Mouse (Mus musculus): ENCODE results near the gene Armc2. TPM values are rescaled to one million over a fixed set of nuclear protein-coding genes. Genes with fewer than 3 reads are reported as not detected.

Gene Armc2
- total RNA-seq, 2 experiments from 2014 or later: 0.28 TPM; not detected in 1

DNA sequence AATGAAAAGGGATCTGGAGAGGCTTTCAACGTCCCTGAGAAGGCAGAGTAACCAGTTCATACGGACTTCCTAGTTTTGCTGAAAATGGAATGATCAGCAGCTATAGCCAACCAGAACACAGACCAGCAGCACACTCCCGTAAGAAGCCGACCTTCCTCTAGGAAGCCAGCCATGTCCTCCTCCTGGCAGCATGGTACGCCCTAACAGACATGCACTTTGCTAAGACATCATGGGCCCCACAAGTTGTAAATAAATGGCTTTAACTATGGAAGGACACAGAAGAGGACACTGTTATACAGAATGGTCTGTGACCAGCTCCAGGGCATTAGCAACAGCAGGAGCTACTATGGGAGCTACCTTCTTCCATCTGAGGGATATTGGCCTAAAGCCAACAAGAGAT, 85.3 kb downstream of the Armc2 start:
- no peak for ATAC-seq (replicated peaks; ENCODE audit: low FRiP score, low TSS enrichment, poor library complexity, severe bottlenecking)

- ATAC-seq (replicated peaks; ENCODE audit: low FRiP score, low TSS enrichment, poor library complexity, severe bottlenecking): no peak
Measured at GRCm38 (mm10) chr10:41931962-41932361, 86.3 kb downstream of the Armc2 start.

DNA sequence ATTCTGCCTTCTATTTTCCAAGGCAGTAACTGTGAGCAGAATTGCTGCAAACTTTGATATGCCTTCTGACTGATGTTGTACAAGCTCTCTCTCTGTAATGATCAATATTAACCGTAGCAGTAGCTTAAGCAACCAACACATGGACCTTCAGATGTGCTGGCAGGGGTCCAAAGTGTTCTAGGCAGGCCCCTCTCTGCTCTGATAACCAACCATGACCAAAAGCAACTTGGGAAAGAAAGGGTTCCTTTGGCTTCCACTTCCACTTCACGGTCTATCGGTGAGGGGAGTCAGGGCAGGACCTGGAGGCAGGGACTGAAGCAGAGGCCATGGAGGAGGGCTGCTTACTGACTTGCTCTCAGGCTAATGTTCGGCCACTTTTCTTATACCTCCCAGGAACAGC, 87.3 kb downstream of the Armc2 start:
- no peak for ATAC-seq (replicated peaks; ENCODE audit: low FRiP score, low TSS enrichment, poor library complexity, severe bottlenecking)

- no peak for ATAC-seq (replicated peaks; ENCODE audit: low FRiP score, low TSS enrichment, poor library complexity, severe bottlenecking)
Measured at GRCm38 (mm10) chr10:41926726-41927125, 91.5 kb downstream of the Armc2 start.

GRCm38 (mm10) chr10:41912290-41912994, 105.8 kb downstream of the Armc2 start:
- ATAC-seq (replicated peaks; ENCODE audit: low FRiP score, low TSS enrichment, poor library complexity, severe bottlenecking): peak; percentile 96

GRCm38 (mm10) chr10:41908899-41909298, 109.3 kb downstream of the Armc2 start:
- no peak for ATAC-seq (replicated peaks; ENCODE audit: low FRiP score, low TSS enrichment, poor library complexity, severe bottlenecking)

GRCm38 (mm10) chr10:41907950-41908349, 110.3 kb downstream of the Armc2 start:
- ATAC-seq (replicated peaks; ENCODE audit: low FRiP score, low TSS enrichment, poor library complexity, severe bottlenecking): no peak

GRCm38 (mm10) chr10:41907473-41907872, 110.8 kb downstream of the Armc2 start:
- ATAC-seq (replicated peaks; ENCODE audit: low FRiP score, low TSS enrichment, poor library complexity, severe bottlenecking): no peak

- ATAC-seq (replicated peaks; ENCODE audit: low FRiP score, low TSS enrichment, poor library complexity, severe bottlenecking): no peak
Measured at GRCm38 (mm10) chr10:41901864-41902263, 116.4 kb downstream of the Armc2 start.

DNA sequence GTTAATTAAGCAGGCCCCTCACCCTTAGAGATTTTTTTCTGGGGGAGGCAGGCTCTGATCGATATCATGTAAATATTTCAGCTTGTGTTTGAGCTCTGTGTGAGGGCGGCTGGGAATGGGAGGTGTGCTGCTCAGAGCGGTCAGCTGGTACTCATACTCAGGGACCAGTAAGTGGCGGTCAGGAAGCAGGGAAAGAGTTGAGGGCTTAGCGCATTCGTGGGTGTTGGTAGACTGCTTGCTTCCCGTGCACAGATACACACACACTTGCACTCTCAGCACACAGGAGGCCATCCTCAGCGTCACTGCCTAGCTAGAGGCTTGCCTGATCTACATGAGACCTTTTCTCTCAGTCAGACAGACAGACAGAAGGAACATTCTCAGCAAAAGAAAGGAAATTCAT, 116.8 kb downstream of the Armc2 start:
- ATAC-seq (replicated peaks; ENCODE audit: low FRiP score, low TSS enrichment, poor library complexity, severe bottlenecking): no peak

- no peak for ATAC-seq (replicated peaks; ENCODE audit: low FRiP score, low TSS enrichment, poor library complexity, severe bottlenecking)
Measured at GRCm38 (mm10) chr10:41896865-41897264, 121.4 kb downstream of the Armc2 start.

DNA sequence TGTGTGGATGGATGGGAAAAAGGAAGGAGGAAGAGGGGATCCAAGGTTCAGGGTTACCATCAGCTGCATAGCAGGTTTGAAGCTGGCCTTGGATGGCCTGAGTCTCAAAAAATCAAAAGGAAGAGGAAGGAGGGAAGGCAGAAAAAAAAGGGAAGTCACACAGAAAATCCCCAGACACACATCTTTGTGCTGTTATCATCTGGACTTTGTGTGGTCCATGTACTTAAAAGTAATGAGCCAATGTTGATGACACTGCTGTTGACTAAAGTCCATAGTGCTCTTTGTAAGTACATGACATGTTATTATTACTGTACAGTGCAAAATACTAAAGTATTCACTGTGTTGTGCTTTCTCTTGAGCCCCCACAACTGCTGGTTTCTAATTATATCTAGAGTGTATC, 121.8 kb downstream of the Armc2 start:
- ATAC-seq (replicated peaks; ENCODE audit: low FRiP score, low TSS enrichment, poor library complexity, severe bottlenecking): no peak

- ATAC-seq (replicated peaks; ENCODE audit: low FRiP score, low TSS enrichment, poor library complexity, severe bottlenecking): no peak
Measured at GRCm38 (mm10) chr10:41893433-41894411, 124.5 kb downstream of the Armc2 start.

- no peak for ATAC-seq (replicated peaks; ENCODE audit: low FRiP score, low TSS enrichment, poor library complexity, severe bottlenecking)
Measured at GRCm38 (mm10) chr10:41891312-41891711, 126.9 kb downstream of the Armc2 start.

- ATAC-seq (replicated peaks; ENCODE audit: low FRiP score, low TSS enrichment, poor library complexity, severe bottlenecking): no peak
Measured at GRCm38 (mm10) chr10:41890537-41890936, 127.7 kb downstream of the Armc2 start.

DNA sequence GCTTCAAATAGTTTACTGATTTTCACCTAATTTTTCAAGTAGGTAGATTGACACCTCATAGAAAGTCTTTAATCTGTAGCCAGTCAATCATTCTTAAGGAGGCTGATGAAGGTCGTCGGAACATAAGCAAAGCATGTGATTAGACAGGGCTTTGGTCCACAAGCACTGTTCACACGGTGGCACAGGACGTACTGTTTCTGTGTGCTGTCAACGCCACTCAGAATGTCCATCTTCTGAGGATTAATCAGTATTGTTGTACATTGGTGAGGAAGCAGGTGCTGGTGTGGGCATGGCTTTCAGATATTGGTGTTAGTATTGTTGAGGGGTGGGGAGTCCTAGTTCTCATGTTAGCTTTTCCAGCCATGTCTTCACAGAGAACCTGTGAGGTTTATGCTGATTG, 128.7 kb downstream of the Armc2 start:
- no peak for ATAC-seq (replicated peaks; ENCODE audit: low FRiP score, low TSS enrichment, poor library complexity, severe bottlenecking)

DNA sequence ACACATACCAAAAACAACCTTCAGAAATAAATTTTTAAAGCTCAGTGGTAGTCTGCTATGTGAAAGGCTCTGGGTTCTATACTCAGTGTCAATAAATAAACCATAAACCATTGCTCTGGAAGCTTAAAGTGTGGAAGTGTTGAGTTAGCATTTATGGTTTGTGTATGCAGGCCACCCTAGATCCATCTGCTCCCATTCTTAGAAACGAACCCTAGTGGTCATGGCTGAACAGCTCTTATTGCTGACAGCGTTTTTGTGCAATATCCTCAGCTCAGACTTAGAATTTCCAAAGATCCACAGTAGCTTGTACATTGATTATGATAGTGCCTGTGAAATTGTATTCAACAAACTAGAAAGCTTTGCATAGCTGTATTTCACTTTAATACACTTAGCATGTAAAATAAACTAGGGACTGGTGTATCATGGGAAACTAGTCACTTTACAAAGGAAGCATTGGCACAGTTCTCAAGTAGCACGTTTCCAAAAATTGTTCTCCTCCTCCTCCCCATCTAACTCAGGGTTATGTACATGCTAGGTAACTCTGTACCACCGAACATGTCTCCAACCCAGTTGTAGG, 129.8 kb downstream of the Armc2 start:
- ATAC-seq (replicated peaks; ENCODE audit: low FRiP score, low TSS enrichment, poor library complexity, severe bottlenecking): peak; percentile 72

DNA sequence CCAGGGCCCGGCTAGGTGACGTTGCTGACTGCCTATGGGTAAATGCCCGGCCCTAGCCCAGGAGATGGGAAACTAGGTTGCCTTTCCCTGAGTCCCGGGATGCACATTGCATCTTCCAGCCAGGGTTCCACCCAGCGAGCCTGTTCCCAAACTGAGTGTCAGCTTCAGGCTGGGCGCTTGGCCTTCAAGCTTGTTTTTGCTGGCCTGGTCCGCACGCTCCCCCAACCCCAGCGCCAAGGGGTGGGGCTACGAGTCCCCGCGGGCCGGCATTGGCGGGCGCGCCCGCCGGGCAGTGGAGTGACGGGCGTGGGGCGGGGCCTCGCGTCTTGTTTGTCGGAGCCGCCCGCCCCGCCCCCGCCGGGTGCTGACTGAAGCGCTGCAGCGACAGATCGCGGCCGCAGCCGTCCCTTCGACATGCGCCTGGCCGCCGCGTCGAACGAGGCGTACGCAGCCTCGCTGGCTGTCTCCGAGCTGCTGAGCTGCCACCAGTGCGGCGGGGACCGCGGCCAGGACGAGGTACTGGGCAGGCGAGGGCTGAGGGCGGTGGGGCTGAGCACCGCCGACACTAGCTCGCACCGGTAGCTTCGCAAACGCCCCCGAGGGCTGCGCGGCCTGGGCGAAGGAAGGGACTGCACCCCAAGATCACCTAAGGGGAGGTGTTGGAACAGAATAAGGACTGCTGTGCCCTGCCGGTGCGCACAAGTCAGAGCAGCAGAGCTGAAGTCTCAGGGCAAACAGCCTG, 131.0 kb downstream of the Armc2 start:
- ATAC-seq (replicated peaks; ENCODE audit: low FRiP score, low TSS enrichment, poor library complexity, severe bottlenecking): peak; percentile 91

GRCm38 (mm10) chr10:41883741-41884575, 134.3 kb downstream of the Armc2 start:
- ATAC-seq (replicated peaks; ENCODE audit: low FRiP score, low TSS enrichment, poor library complexity, severe bottlenecking): no peak

Measured in megakaryocyte-erythroid progenitor cell, adult 5-6 weeks (primary cell).